Mouse (Mus musculus) embryonic fibroblast, embryonic 13.5 days (primary cell): ENCODE measurements around the gene Rdh9.

Experiments
- CTCF ChIP-seq: IDR thresholded peaks from 2 replicates; pipeline ENCODE4 v1.5.1; 2011; ENCODE audit warnings: mild to moderate bottlenecking, control low read depth, low read length, moderate library complexity, borderline replicate concordance; ENCODE audit not compliant: insufficient read depth
- POLR2A ChIP-seq: IDR thresholded peaks from 2 replicates; pipeline ENCODE4 v1.6.1; 2011; ENCODE audit warnings: low read depth, mild to moderate bottlenecking, control low read depth, low read length, moderate library complexity

GRCm38 (mm10) chr10:127759181-127760110, 16.7 kb upstream of the Rdh9 start, which contains the start of the genes Rdh1 and Rdh16f1:
- TF ChIP-seq POLR2A (no peak), CTCF (no peak)
